Mouse (Mus musculus): ENCODE measurements around the gene BC005537. TPM values are rescaled to one million over a fixed set of nuclear protein-coding genes. Genes with fewer than 3 reads are reported as not detected.
A peak's percentile ranks its signal among the peaks of the same experiment; 100 is the strongest.
"Not testable (repeated sequence)": the region's sequence is repeated elsewhere in the genome, so short reads cannot be mapped to it uniquely, and the experiment has no call there.

BC005537 gene
- polyA plus RNA-seq (2015; fragmentation: Nextera tagmentation; extraction: Ambion mirVana): 24.0 and 27.3 TPM in 2 replicates

DNA sequence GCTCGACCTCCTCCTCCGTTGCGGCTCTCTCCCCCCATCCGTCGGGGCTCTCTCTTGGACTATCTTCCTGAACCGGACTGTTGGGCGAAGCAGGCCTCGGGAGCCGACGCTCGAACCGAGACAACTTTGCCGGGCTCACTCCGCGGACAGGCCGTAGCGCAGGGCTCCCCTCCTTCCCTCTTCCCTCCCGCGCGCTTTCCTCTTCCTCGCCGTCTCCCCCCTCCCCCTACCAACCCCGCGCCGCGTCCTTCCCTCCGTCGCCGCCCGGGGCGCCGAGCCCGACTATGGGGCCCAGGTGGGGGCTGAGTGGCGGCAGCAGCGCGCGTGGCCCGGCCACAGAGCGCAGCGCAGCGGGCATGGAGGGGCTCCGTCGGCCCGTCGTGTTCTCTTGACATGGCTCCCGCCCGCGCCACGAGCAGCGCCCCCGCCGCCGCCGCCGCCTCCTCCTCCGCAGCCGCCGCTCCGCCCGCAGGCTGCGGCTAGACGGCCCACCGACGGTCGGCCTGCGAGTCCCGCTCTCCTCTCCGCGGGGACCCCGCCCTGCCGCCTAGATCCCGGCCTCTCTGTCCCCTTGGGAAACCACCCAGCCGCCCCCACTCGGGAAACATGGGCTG, at the start of gene BC005537:
Gene BC005537, plus strand, starts transcription at position 350 of the 614 bp plus-strand sequence.
- peak within 1 kb of the TSS; percentile 94 for H3K4me2 ChIP-seq (replicated peaks)
- peak; percentile 77 for ATAC-seq

DNA sequence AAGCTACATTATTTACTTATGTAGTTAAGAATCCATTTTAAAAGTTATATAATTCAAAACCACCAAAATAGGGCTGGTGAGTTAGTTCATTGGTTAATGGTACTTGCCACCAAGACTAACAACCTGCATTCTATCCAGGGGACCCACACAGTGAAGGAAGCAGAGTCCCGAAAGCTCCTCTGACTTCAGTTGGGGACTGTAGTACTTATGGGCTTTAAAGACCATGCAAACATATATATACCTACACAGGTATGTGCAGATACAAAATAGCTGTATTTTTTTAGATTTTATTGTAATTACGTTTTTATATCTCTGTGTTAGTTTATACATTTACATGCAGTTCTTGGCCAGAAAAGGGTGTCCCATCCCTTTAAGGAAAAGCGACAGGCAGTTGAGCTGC, 44.7 kb upstream of the BC005537 start:
- Histone ChIP-seq H3K4me3 (replicated peaks) (no peak overlapping the region), H3K36me3 (peaks cover 18% of the 10 kb centered on the region), H3K9ac (replicated peaks) (no peak overlapping the region), H3K4me1 (replicated peaks) (peaks cover 10% of the 10 kb centered on the region), H3K9me3 (no peaks in the 10 kb centered on the region), H3K4me2 (replicated peaks) (no peak overlapping the region), H3K27me3 (no peaks in the 10 kb centered on the region), H3K27ac (no peak overlapping the region)
- no peak for ATAC-seq
- 92% methylated on average over 3 of the region's 3 CpGs for WGBS

More for the DNA sequence above, at the start of gene BC005537:
- peak within 1 kb of the TSS; percentile 98 for H3K4me3 ChIP-seq (replicated peaks)
- no peaks in the 10 kb centered on the region for H3K27me3 ChIP-seq
- peaks cover 11% of the 10 kb centered on the region for H3K36me3 ChIP-seq
- peak within 1 kb of the TSS; percentile 99 for H3K27ac ChIP-seq
- under 1% methylated on average over 60 of the region's 74 CpGs for WGBS
- H3K9me3 ChIP-seq: no peaks in the 10 kb centered on the region
- H3K9ac ChIP-seq (replicated peaks): peak within 1 kb of the TSS; percentile 95
- peaks cover 31% of the 10 kb centered on the region for H3K4me1 ChIP-seq (replicated peaks)

DNA sequence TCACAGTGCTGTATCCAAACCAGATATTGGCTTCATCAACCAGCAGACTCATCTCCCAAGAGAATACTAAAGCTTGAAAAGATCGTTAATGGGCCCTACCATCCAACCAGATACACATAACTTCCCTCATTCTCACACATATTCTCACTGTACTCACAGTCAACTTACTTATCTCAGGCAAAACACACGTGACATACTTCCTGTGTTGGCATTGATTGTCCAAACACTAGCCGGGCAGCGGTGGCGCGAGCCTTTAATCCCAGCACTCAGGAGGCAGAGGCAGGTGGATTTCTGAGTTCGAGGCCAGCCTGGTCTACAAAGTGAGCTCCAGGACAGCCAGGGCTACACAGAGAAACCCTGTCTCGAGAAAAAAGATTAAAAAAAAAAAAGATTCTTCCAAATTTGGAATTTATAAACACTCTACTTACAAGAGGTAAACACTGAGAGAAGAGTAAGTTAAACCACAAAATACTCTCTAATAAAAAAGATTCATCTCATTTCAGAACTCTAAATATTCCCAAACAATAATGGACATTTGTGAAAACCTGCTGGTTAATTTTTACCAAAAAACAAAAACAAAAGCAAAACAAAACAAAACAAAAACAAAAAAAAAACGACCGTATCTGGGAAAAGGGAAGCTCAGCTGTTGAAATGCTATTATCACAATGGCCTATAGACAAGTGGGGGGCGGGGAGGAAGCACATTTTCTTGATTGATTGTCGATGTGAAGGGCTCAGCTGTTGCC, 43.5 kb upstream of the BC005537 start:
- no peak overlapping the region for H3K9ac ChIP-seq (replicated peaks)
- no peaks in the 10 kb centered on the region for H3K27me3 ChIP-seq
- H3K36me3 ChIP-seq: peaks cover 12% of the 10 kb centered on the region
- H3K4me2 ChIP-seq (replicated peaks): no peak overlapping the region
- no peak overlapping the region for H3K27ac ChIP-seq
- H3K9me3 ChIP-seq: no peaks in the 10 kb centered on the region
- peaks cover 10% of the 10 kb centered on the region for H3K4me1 ChIP-seq (replicated peaks)
- no peak for ATAC-seq
- 94% methylated on average over 12 of the region's 12 CpGs for WGBS
- no peak overlapping the region for H3K4me3 ChIP-seq (replicated peaks)

DNA sequence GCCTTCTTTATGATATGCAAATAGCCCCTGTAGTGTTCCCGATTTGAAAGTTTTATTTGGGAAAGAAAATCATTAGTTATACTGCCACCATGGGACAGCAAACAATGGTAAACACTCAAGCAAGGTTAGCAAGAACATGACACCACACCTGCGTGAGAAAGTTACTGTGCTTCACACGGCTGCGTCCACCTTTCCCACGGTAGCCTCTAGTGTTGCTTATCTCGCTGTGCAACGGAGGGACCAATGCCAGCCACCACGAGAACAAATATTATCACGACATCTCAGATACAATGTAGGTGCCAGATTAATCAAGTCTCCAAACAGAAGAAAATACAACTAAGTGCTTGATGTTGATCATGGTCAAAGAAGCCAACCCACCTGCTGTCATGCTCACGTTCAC, 42.0 kb upstream of the BC005537 start:
- Histone ChIP-seq H3K9me3 (no peaks in the 10 kb centered on the region), H3K27me3 (no peaks in the 10 kb centered on the region), H3K9ac (replicated peaks) (no peak overlapping the region), H3K4me2 (replicated peaks) (no peak overlapping the region), H3K36me3 (0 out of 2 replicates have a peak, but pooled peaks cover 7% of the 10 kb centered on the region), H3K4me3 (replicated peaks) (no peak overlapping the region), H3K27ac (no peak overlapping the region), H3K4me1 (replicated peaks) (peaks cover 10% of the 10 kb centered on the region)
- 96% methylated on average over 10 of the region's 10 CpGs for WGBS
- no peak for ATAC-seq

DNA sequence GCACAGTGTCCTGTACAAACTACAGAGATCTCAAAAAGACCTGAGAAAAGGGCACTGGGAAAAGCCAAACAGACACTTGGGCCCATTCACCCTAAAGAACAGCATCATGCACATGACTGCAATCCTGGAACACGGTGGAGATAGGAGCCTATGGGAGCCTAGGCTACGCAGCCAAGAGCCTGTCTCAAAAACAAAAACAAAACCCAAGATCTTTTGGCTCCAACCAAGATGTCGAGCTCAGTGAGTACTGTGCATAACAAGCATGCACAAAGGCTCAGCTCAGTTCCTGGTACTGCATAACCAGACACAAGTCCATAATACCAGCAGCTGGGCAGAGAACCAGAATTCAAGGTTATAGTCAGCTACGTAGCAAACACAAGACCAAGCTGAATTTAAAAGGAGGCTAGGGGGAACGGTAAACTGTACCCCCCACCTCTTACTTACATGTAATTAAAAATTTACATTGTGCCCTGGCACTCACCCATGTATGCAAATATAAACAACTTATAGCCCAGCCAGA, 41.0 kb upstream of the BC005537 start:
- no peaks in the 10 kb centered on the region for H3K36me3 ChIP-seq
- ATAC-seq: no peak
- H3K9me3 ChIP-seq: no peaks in the 10 kb centered on the region
- H3K27ac ChIP-seq: no peak overlapping the region
- peak overlapping the region; percentile 73 for H3K4me3 ChIP-seq (replicated peaks)
- H3K4me1 ChIP-seq (replicated peaks): peaks cover 10% of the 10 kb centered on the region
- 67% methylated on average over 5 of the region's 5 CpGs for WGBS
- no peak overlapping the region; the same call in 1 of the 2 replicates for H3K9ac ChIP-seq (replicated peaks)
- H3K27me3 ChIP-seq: no peaks in the 10 kb centered on the region
- H3K4me2 ChIP-seq (replicated peaks): peak overlapping the region; percentile 69

DNA sequence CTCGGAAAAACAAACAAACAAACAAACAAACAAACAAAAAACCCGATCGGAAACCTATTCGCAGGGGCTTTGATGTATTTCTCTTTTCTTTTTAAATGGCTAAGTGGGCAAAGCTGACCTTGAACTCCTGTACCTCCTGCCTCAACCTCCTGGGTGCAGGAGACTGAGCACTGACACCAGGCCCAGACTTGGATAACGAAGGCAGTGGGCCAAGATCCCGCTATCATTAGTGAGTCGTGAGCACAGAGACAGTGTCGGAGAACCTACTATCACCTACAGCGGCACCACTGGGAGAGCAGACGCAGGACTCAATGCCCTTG, 40.4 kb upstream of the BC005537 start:
- 9% methylated on average over 10 of the region's 10 CpGs for WGBS
- peaks cover 10% of the 10 kb centered on the region for H3K4me1 ChIP-seq (replicated peaks)

DNA sequence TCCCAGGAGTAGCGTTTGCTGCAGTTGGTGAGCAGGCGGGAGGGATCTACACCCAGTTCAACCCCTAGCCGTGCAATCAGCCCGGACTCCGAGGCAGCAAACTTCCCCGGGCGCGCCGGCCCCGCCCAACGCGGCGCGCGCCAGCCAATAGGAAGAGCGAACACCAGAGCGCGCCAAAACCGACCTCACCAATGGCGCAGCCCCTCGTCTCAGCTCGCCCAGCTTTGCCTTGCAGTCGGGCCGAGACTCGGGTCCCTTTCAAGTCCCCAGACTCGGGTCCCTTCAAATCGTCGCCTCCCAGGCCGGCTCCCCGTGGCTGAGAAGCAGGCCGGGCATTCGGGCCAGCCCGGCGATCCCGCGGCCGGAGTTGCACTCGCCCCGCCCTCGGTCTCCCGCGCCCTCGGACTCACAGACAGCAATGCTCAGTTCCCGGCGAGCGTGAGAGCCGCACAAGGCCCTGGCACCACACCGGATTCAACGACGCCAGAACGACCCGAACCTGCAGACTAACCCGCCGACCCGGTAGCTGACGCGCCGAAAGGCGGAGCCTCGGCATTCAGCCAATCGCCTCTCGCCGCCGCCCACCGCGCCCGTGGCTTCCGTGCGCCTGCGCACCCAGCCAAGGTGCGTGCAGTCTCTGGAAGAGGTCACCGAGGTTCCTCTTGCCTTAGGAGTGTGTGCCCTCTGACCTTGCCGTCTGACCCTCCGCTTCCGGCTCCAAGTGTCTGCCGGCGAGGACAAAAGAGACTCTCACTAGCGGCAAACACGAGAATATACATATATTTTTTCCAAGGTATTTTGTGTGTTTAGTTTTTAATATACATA, 39.8 kb upstream of the BC005537 start, which contains the start of gene Gmnn:
Gene Gmnn, minus strand, starts transcription at position 521 of the 825 bp plus-strand sequence.
- H3K9me3 ChIP-seq: no peaks in the 10 kb centered on the region
- H3K4me2 ChIP-seq (replicated peaks): peak within 1 kb of the TSS; percentile 69
- no peaks in the 10 kb centered on the region for H3K27me3 ChIP-seq
- under 1% methylated on average over 79 of the region's 79 CpGs for WGBS
- H3K4me3 ChIP-seq (replicated peaks): peak within 1 kb of the TSS; percentile 73
- peak; percentile 98 for ATAC-seq
- H3K4me1 ChIP-seq (replicated peaks): peaks cover 10% of the 10 kb centered on the region
- peak within 1 kb of the TSS; percentile 59 for H3K27ac ChIP-seq
- no peaks in the 10 kb centered on the region for H3K36me3 ChIP-seq
- H3K9ac ChIP-seq (replicated peaks): peak within 1 kb of the TSS; percentile 61

More for the DNA sequence above, 40.4 kb upstream of the BC005537 start:
- Histone ChIP-seq H3K9me3 (no peaks in the 10 kb centered on the region), H3K36me3 (no peaks in the 10 kb centered on the region), H3K9ac (replicated peaks) (peak overlapping the region; percentile 54), H3K4me3 (replicated peaks) (peak overlapping the region; percentile 73), H3K4me2 (replicated peaks) (peak overlapping the region; percentile 69), H3K27ac (no peak overlapping the region), H3K27me3 (no peaks in the 10 kb centered on the region)
- ATAC-seq: no peak

DNA sequence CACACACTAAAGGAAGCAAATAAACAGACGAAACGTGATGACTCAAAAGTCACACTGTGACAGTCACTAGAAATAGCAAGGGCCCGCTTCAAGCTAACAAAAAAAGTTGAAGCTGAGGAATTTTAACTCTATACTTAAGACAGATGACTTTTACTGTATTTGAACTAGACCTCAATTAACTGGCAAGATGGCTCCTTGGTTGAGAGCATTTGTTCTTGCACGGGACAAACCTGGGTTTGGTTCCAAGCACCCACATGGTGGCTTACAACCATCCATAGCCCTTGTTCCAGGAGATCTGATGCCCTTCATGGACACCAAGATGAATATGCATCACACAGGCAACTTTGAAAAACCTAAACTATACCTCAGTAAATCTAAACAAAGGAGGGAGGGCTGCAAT, 39.2 kb upstream of the BC005537 start:
- Histone ChIP-seq H3K36me3 (no peaks in the 10 kb centered on the region), H3K27ac (no peak overlapping the region), H3K9ac (replicated peaks) (no peak overlapping the region), H3K4me2 (replicated peaks) (peak overlapping the region; percentile 69), H3K4me1 (replicated peaks) (peaks cover 10% of the 10 kb centered on the region), H3K4me3 (replicated peaks) (peak overlapping the region; percentile 73), H3K9me3 (no peaks in the 10 kb centered on the region), H3K27me3 (no peaks in the 10 kb centered on the region)
- no peak for ATAC-seq
- WGBS: 44% methylated on average over 4 of the region's 4 CpGs

DNA sequence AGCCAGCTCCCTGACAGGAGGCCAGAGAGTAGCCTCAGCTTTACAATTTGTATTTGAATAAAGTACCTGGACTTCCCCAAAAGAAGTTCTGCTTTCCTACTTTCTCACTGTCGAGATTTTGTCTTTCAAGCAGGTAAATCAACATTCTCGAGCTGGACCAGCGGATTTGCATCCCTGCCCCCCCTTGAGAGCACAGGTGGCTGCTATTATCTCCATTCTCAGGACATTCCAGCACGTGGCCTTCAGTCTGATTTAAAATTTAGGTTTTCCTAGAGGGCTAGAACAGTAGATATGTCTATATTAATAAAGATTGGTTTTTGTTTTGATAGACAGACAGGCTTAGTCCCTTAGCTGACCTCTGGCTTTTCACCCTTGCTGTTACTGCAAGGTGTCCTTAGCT, 33.6 kb upstream of the BC005537 start:
- H3K36me3 ChIP-seq; H3K9ac ChIP-seq (replicated peaks); H3K27ac ChIP-seq; H3K4me3 ChIP-seq (replicated peaks); H3K4me2 ChIP-seq (replicated peaks); H3K4me1 ChIP-seq (replicated peaks); ATAC-seq; H3K27me3 ChIP-seq; H3K9me3 ChIP-seq: not testable (repeated sequence)
- 68% methylated on average over 4 of the region's 4 CpGs for WGBS

DNA sequence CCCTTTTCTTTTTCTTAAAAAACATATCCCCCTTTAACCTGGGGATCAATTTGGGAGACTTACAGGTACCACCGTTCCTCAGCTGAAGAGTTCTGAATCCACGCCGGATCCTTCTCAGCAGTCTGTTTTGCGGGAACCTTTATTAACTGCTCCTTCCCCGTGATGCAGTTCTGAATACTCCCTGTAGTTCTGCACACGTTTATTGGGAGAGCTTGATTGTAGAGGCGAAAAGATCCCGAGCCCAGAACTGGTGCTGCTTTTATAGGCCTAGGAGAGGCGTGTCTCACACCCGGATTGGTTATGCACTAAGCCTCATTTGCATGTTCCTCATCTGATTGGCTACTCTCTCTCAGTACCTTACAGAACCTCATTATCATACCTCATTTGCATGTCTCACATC, 30.0 kb upstream of the BC005537 start:
- H3K36me3 ChIP-seq; H3K27ac ChIP-seq; H3K9me3 ChIP-seq; H3K27me3 ChIP-seq; ATAC-seq; H3K9ac ChIP-seq (replicated peaks); H3K4me1 ChIP-seq (replicated peaks); H3K4me3 ChIP-seq (replicated peaks); H3K4me2 ChIP-seq (replicated peaks): not testable (repeated sequence)
- 93% methylated on average over 10 of the region's 10 CpGs for WGBS

DNA sequence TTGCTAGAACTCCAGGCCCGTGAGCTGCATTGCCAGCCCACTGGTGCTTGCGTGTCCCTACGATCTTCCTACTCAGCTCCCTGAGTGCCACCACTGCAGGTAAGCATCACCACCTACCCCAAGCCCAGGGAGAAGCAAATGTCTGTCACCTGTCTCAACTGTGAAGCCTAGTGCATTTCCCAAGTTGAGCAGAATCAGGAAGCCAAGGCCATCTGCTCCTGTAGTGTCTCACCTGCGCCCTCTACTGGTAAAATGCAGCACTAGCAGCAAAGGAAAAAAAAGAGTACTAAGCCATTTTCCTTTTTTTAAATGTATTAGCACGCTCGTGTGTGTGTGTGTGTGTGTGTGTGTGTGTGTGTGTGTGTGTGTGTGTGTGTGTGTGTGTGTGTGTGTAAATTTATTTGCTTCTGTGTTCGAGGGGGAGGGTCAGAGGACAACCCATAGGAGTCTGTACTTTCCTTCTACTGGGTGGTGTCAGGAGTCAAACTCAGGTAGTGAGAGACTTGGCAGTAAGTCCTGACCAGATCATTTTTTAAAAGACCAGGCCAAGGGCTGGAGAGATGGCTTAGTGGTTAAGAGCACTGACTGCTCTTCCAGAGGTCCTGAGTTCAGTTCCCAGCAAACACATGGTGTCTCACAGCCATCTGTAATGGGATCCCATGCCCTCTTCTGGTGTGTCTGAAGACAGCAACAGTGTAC, 25.2 kb upstream of the BC005537 start:
- no peaks in the 10 kb centered on the region for H3K4me1 ChIP-seq (replicated peaks)
- H3K4me3 ChIP-seq (replicated peaks): no peak overlapping the region
- H3K9me3 ChIP-seq: no peaks in the 10 kb centered on the region
- WGBS: 52% methylated on average over 7 of the region's 7 CpGs
- no peaks in the 10 kb centered on the region for H3K27me3 ChIP-seq
- H3K27ac ChIP-seq: no peak overlapping the region
- H3K9ac ChIP-seq (replicated peaks): no peak overlapping the region
- no peaks in the 10 kb centered on the region for H3K36me3 ChIP-seq
- H3K4me2 ChIP-seq (replicated peaks): no peak overlapping the region
- ATAC-seq: no peak

All from midbrain, embryonic 13.5 days (tissue).